Mouse (Mus musculus): ENCODE measurements around the gene H2-Eb2. TPM values are rescaled to one million over a fixed set of nuclear protein-coding genes. Genes with fewer than 3 reads are reported as not detected.

Gene H2-Eb2
- total RNA-seq, 2 experiments from 2014 or later = not detected

Other genes starting within 250 kb of the H2-Eb2 start
- not detected in 2 replicates for gene H2-Oa, start 233.3 kb upstream of the H2-Eb2 start, total RNA-seq (2015; ENCODE audit: low replicate concordance)
- gene H2-Oa, start 233.3 kb upstream of the H2-Eb2 start, total RNA-seq (2017; ENCODE audit: low replicate concordance) = 0.39 and 1.5 TPM in 2 replicates
- 14.4 and 17.2 TPM in 2 replicates for gene H2-DMa, start 206.1 kb upstream of the H2-Eb2 start, total RNA-seq (2015; ENCODE audit: low replicate concordance)
- gene H2-DMa, start 206.1 kb upstream of the H2-Eb2 start, total RNA-seq (2017; ENCODE audit: low replicate concordance) = 12.3 and 20.4 TPM in 2 replicates
- 199 and 208 TPM in 2 replicates for gene Brd2, start 203.0 kb upstream of the H2-Eb2 start, total RNA-seq (2015; ENCODE audit: low replicate concordance)
- gene Brd2, start 203.0 kb upstream of the H2-Eb2 start, total RNA-seq (2017; ENCODE audit: low replicate concordance) = 191 and 208 TPM in 2 replicates
- 3.2 and 4.6 TPM in 2 replicates for gene H2-DMb2, start 182.4 kb upstream of the H2-Eb2 start, total RNA-seq (2015; ENCODE audit: low replicate concordance)
- gene H2-DMb2, start 182.4 kb upstream of the H2-Eb2 start, total RNA-seq (2017; ENCODE audit: low replicate concordance) = 2.0 and 2.8 TPM in 2 replicates
- gene H2-DMb1, start 172.6 kb upstream of the H2-Eb2 start, total RNA-seq (2015; ENCODE audit: low replicate concordance) = 18.0 and 34.8 TPM in 2 replicates
- gene H2-DMb1, start 172.6 kb upstream of the H2-Eb2 start, total RNA-seq (2017; ENCODE audit: low replicate concordance) = 3.9 and 23.1 TPM in 2 replicates
- gene Tap1, start 138.1 kb upstream of the H2-Eb2 start, total RNA-seq (2015; ENCODE audit: low replicate concordance) = 12.6 and 21.0 TPM in 2 replicates
- gene Tap1, start 138.1 kb upstream of the H2-Eb2 start, total RNA-seq (2017; ENCODE audit: low replicate concordance) = 21.6 and 35.4 TPM in 2 replicates
- gene Psmb9, start 137.9 kb upstream of the H2-Eb2 start, total RNA-seq (2015; ENCODE audit: low replicate concordance) = 23.5 and 39.3 TPM in 2 replicates
- gene Psmb9, start 137.9 kb upstream of the H2-Eb2 start, total RNA-seq (2017; ENCODE audit: low replicate concordance) = 21.3 and 36.5 TPM in 2 replicates
- gene Psmb8, start 127.9 kb upstream of the H2-Eb2 start, total RNA-seq (2015; ENCODE audit: low replicate concordance) = 38.1 and 68.1 TPM in 2 replicates
- gene Psmb8, start 127.9 kb upstream of the H2-Eb2 start, total RNA-seq (2017; ENCODE audit: low replicate concordance) = 29.3 and 38.3 TPM in 2 replicates
- gene Tap2, start 122.1 kb upstream of the H2-Eb2 start, total RNA-seq (2015; ENCODE audit: low replicate concordance) = 4.7 and 6.7 TPM in 2 replicates
- gene Tap2, start 122.1 kb upstream of the H2-Eb2 start, total RNA-seq (2017; ENCODE audit: low replicate concordance) = 7.7 and 16.6 TPM in 2 replicates
- 10.1 and 21.4 TPM in 2 replicates for gene H2-Ob, start 86.8 kb upstream of the H2-Eb2 start, total RNA-seq (2015; ENCODE audit: low replicate concordance)
- gene H2-Ob, start 86.8 kb upstream of the H2-Eb2 start, total RNA-seq (2017; ENCODE audit: low replicate concordance) = 8.0 and 14.1 TPM in 2 replicates
- 31.9 and 96.6 TPM in 2 replicates for gene H2-Ab1, start 68.0 kb upstream of the H2-Eb2 start, total RNA-seq (2015; ENCODE audit: low replicate concordance)
- 43.0 and 50.2 TPM in 2 replicates for gene H2-Ab1, start 68.0 kb upstream of the H2-Eb2 start, total RNA-seq (2017; ENCODE audit: low replicate concordance)
- 84.7 and 90.8 TPM in 2 replicates for gene H2-Aa, start 37.8 kb upstream of the H2-Eb2 start, total RNA-seq (2015; ENCODE audit: low replicate concordance)
- gene H2-Aa, start 37.8 kb upstream of the H2-Eb2 start, total RNA-seq (2017; ENCODE audit: low replicate concordance) = 26.8 and 27.5 TPM in 2 replicates
- gene H2-Eb1, start 19.8 kb upstream of the H2-Eb2 start, total RNA-seq (2015; ENCODE audit: low replicate concordance) = 7.2 and 8.4 TPM in 2 replicates
- gene H2-Eb1, start 19.8 kb upstream of the H2-Eb2 start, total RNA-seq (2017; ENCODE audit: low replicate concordance) = 28.5 and 80.5 TPM in 2 replicates
- gene Btnl2, start 29.2 kb downstream of the H2-Eb2 start, total RNA-seq (2015; ENCODE audit: low replicate concordance) = not detected in 2 replicates
- gene Btnl2, start 29.2 kb downstream of the H2-Eb2 start, total RNA-seq (2017; ENCODE audit: low replicate concordance) = not detected in 2 replicates
- gene Btnl1, start 51.5 kb downstream of the H2-Eb2 start, total RNA-seq (2015; ENCODE audit: low replicate concordance) = not detected in 2 replicates
- not detected in 2 replicates for gene Btnl1, start 51.5 kb downstream of the H2-Eb2 start, total RNA-seq (2017; ENCODE audit: low replicate concordance)
- gene BC051142, start 73.2 kb downstream of the H2-Eb2 start, total RNA-seq (2015; ENCODE audit: low replicate concordance) = not detected in 2 replicates
- gene BC051142, start 73.2 kb downstream of the H2-Eb2 start, total RNA-seq (2017; ENCODE audit: low replicate concordance) = not detected in 2 replicates
- not detected in 2 replicates for gene Btnl4, start 151.7 kb downstream of the H2-Eb2 start, total RNA-seq (2015; ENCODE audit: low replicate concordance)
- 0.51 TPM in 1 of 2 replicates, not detected in the other for gene Btnl4, start 151.7 kb downstream of the H2-Eb2 start, total RNA-seq (2017; ENCODE audit: low replicate concordance)
- gene Btnl6, start 191.7 kb downstream of the H2-Eb2 start, total RNA-seq (2015; ENCODE audit: low replicate concordance) = not detected in 2 replicates
- gene Btnl6, start 191.7 kb downstream of the H2-Eb2 start, total RNA-seq (2017; ENCODE audit: low replicate concordance) = 0.39 and 0.61 TPM in 2 replicates
- under 0.01 TPM in 1 of 2 replicates, not detected in the other for gene Notch4, start 238.6 kb downstream of the H2-Eb2 start, total RNA-seq (2015; ENCODE audit: low replicate concordance)
- gene Notch4, start 238.6 kb downstream of the H2-Eb2 start, total RNA-seq (2017; ENCODE audit: low replicate concordance) = not detected in 2 replicates